Mouse (Mus musculus): ENCODE measurements around the gene Allc. TPM values are rescaled to one million over a fixed set of nuclear protein-coding genes. Genes with fewer than 3 reads are reported as not detected.
A peak's percentile ranks its signal among the peaks of the same experiment; 100 is the strongest.

Allc gene
- total and polyA plus RNA-seq, 3 experiments = 0.85 to 2.2 TPM; not detected in 1

DNA sequence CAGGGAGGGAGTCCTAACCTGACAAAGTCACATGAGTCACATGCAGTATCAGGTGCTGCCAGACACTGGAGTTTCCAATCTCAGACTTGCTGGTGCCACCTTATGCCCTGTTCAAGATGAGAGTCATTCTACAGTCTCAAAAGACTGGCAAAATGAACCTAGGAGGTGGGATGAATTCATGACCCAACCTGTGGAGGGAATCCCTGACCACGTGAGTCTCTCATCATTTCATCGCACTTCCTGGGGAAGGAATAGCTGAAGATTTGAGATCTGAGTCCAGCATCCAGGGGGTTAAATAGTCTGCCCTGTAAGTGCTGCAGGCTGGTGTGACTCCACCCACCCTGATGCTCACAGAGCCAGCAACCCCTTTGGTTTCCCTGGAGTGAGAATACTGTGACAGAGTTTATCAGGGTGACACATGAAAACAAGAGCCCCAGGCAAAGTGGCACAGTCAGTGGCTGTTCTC is 16.2 kb upstream of the Allc start (continued):
- TF ChIP-seq NELFE (IDR thresholded peaks at IDR 0.05; ENCODE audit: low read depth, low read length) (no peak), MYB (IDR thresholded peaks at IDR 0.05; ENCODE audit: low read depth, low read length) (no peak), ETS1 (IDR thresholded peaks at IDR 0.05; ENCODE audit: low read depth, low read length) (peak; percentile 42; the same call in 1 of the 2 replicates), ELF1 (IDR thresholded peaks at IDR 0.05; ENCODE audit: low read depth, low read length) (no peak), RAD21 (IDR thresholded peaks at IDR 0.05; ENCODE audit: low read depth, low read length) (no peak), JUND (IDR thresholded peaks at IDR 0.05; ENCODE audit: low read depth, low read length) (no peak), CHD1 (IDR thresholded peaks at IDR 0.05; ENCODE audit: low read depth, low read length) (no peak), NRF1 (IDR thresholded peaks at IDR 0.05; ENCODE audit: insufficient read depth, low read depth, low read length, poor library complexity, severe bottlenecking) (no peak), MAZ (IDR thresholded peaks at IDR 0.05; ENCODE audit: low read depth, low read length) (no peak), TAL1 (IDR thresholded peaks at IDR 0.05; ENCODE audit: low read length) (no peak), SIN3A (IDR thresholded peaks at IDR 0.05; ENCODE audit: low read length) (peak; percentile 55), MAFK (IDR thresholded peaks at IDR 0.05; ENCODE audit: borderline replicate concordance, low read depth, low read length) (no peak), TCF12 (IDR thresholded peaks at IDR 0.05; ENCODE audit: low read depth, low read length) (peak; percentile 50; the same call in 1 of the 2 replicates), SMC3 (IDR thresholded peaks at IDR 0.05; ENCODE audit: low read depth, low read length) (no peak), CHD2 (IDR thresholded peaks at IDR 0.05; ENCODE audit: low read length) (no peak), MAX (IDR thresholded peaks at IDR 0.05; ENCODE audit: low read length) (peak; percentile 61; the same call in 1 of the 2 replicates), TBP (IDR thresholded peaks at IDR 0.05; ENCODE audit: low read depth, low read length) (0 out of 2 replicates have a peak, but pooled peaks have one; percentile 35)

DNA sequence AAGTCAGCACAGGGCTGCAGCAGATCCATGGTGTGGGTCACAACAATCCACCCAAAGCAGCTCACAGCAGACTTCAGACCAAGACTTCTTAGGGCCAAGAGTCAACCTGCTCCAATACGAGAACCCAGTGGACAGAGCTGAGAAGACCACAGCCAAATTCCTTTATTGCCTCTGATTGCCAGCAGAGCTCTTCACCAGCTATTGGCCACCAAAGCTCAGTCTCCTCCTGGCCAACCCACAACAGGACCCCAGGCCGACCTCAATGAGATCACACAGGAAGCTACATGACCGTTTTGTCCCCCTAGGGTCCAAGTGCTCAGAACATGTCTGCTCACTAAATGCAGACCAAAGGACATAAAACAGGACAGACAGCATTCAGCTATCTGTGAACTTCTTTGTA is 15.8 kb upstream of the Allc start:
- Histone ChIP-seq H3K27ac (ENCODE audit: control insufficient read depth, low read depth, low read length) (peak overlapping the region; percentile 93), H3K79me2 (ENCODE audit: control insufficient read depth, insufficient read depth, low read length, poor library complexity) (no peaks in the 10 kb centered on the region), H3K36me3 (ENCODE audit: control insufficient read depth in 1 of 2, insufficient read depth in 2 of 2, low read length in 2 of 2) (peaks cover 0 to 15% of the 10 kb centered on the region in 2 experiments; a peak in 2 of 4 replicates), H3K9me3 (replicated peaks; ENCODE audit: insufficient read depth, low read length) (no peaks in the 10 kb centered on the region), H3K4me1 (ENCODE audit: control insufficient read depth in 1 of 2, insufficient read depth in 2 of 2, low read length in 2 of 2) (peaks cover 18 to 36% of the 10 kb centered on the region in 2 experiments), H3K9ac (ENCODE audit: control insufficient read depth, low read depth, low read length, poor library complexity, severe bottlenecking) (peak overlapping the region; percentile 61), H3K4me3 (ENCODE audit: control insufficient read depth in 1 of 2, insufficient read depth in 1 of 2, low read depth in 2 of 2, low read length in 2 of 2) (peak overlapping the region; percentile 41 to 53), H3K27me3 (ENCODE audit: control insufficient read depth in 1 of 2, insufficient read depth in 2 of 2, low read length in 2 of 2) (no peaks in the 10 kb centered on the region)
- no peak for DNase-seq (ENCODE audit: low read depth, low spot score)
- TF ChIP-seq POLR2AphosphoS2 (IDR thresholded peaks at IDR 0.05; ENCODE audit: low read length) (0 out of 2 replicates have a peak, but pooled peaks have one; percentile 27), SMC3 (IDR thresholded peaks at IDR 0.05; ENCODE audit: low read depth, low read length) (no peak)

DNA sequence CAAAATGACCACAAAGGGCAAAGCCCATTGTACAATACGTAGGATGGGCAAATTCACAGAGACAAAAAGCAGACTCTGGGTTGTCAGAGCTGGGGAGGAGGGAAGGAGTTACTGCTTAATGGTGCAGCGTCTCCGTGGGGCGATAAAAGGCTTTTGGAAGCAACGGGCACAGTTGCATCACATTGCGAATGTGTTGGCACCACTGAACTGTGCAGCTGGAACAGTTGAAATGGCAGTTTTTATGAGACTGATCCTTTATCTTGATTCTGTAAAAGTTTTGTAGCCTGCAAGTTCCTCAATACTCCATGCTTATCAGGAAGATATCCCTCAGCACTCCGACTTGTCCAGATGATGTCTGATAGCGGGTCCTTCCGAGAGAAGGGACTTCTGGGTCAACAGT is 15.4 kb upstream of the Allc start:
- no peaks in the 10 kb centered on the region for H3K79me2 ChIP-seq (ENCODE audit: control insufficient read depth, insufficient read depth, low read length, poor library complexity)
- peak; percentile 85 for DNase-seq (ENCODE audit: low read depth, low spot score)
- peak overlapping the region; percentile 93 for H3K27ac ChIP-seq (ENCODE audit: control insufficient read depth, low read depth, low read length)
- H3K4me3 ChIP-seq (ENCODE audit: control insufficient read depth in 1 of 2, insufficient read depth in 1 of 2, low read depth in 2 of 2, low read length in 2 of 2) = peak overlapping the region; percentile 41 to 53
- peaks cover 0 to 15% of the 10 kb centered on the region in 2 experiments; a peak in 2 of 4 replicates for H3K36me3 ChIP-seq (ENCODE audit: control insufficient read depth in 1 of 2, insufficient read depth in 2 of 2, low read length in 2 of 2)
- H3K4me1 ChIP-seq (ENCODE audit: control insufficient read depth in 1 of 2, insufficient read depth in 2 of 2, low read length in 2 of 2) = peaks cover 18 to 36% of the 10 kb centered on the region in 2 experiments
- no peaks in the 10 kb centered on the region for H3K27me3 ChIP-seq (ENCODE audit: control insufficient read depth in 1 of 2, insufficient read depth in 2 of 2, low read length in 2 of 2)
- H3K9ac ChIP-seq (ENCODE audit: control insufficient read depth, low read depth, low read length, poor library complexity, severe bottlenecking) = peak overlapping the region; percentile 61
- H3K9me3 ChIP-seq (replicated peaks; ENCODE audit: insufficient read depth, low read length) = no peaks in the 10 kb centered on the region
- TF ChIP-seq ZKSCAN1 (IDR thresholded peaks at IDR 0.05; ENCODE audit: low read depth, low read length) (no peak), SIN3A (IDR thresholded peaks at IDR 0.05; ENCODE audit: low read length) (peak; percentile 82), BHLHE40 (IDR thresholded peaks at IDR 0.05; ENCODE audit: borderline replicate concordance, low read depth, low read length) (peak; percentile 67; the same call in 1 of the 2 replicates), JUND (IDR thresholded peaks at IDR 0.05; ENCODE audit: low read depth, low read length) (peak; percentile 77; the same call in 1 of the 2 replicates), ETS1 (IDR thresholded peaks at IDR 0.05; ENCODE audit: low read depth, low read length) (peak; percentile 98), TAL1 (IDR thresholded peaks at IDR 0.05; ENCODE audit: low read length) (no peak; the same call in 1 of the 2 replicates), ZC3H11A (IDR thresholded peaks at IDR 0.05; ENCODE audit: low read depth, low read length) (peak; percentile 10; the same call in 1 of the 2 replicates), UBTF (IDR thresholded peaks at IDR 0.05; ENCODE audit: borderline replicate concordance, insufficient read depth, low read depth, low read length) (peak; percentile 91; the same call in 1 of the 2 replicates), POLR2A (IDR thresholded peaks at IDR 0.05; ENCODE audit: control insufficient read depth in 1 of 2, insufficient read depth in 1 of 2, low read depth in 1 of 2, low read length in 2 of 2, poor library complexity in 1 of 2) (peak in 1 of 2 experiments; percentile 32; a peak in 1 of 4 replicates), KAT2A (conservative IDR thresholded peaks at IDR 0.05; ENCODE audit: low read depth, low read length) (peak; percentile 61), MAZ (IDR thresholded peaks at IDR 0.05; ENCODE audit: low read depth, low read length) (0 out of 2 replicates have a peak, but pooled peaks have one; percentile 52), MEF2A (IDR thresholded peaks at IDR 0.05; ENCODE audit: extremely low read depth, insufficient replicate concordance, low read depth, low read length, poor library complexity, severe bottlenecking) (peak; percentile 63; the same call in 1 of the 2 replicates), ELF1 (IDR thresholded peaks at IDR 0.05; ENCODE audit: low read depth, low read length) (0 out of 2 replicates have a peak, but pooled peaks have one; percentile 15), TCF12 (IDR thresholded peaks at IDR 0.05; ENCODE audit: low read depth, low read length) (peak; percentile 96), HCFC1 (IDR thresholded peaks at IDR 0.05; ENCODE audit: low read depth, low read length) (peak; percentile 39; the same call in 1 of the 2 replicates), POLR2AphosphoS5 (IDR thresholded peaks at IDR 0.05; ENCODE audit: borderline replicate concordance, low read depth, low read length) (no peak), POLR2AphosphoS2 (IDR thresholded peaks at IDR 0.05; ENCODE audit: low read length) (no peak)

Measured in MEL (cell line).